Mouse (Mus musculus): ENCODE data around the gene Rptn.

The Rptn gene

GRCm38 (mm10) chr3:93393366-93393765 is at the start of gene Rptn:
TSS of gene Rptn (plus strand) at chr3:93393699.
- DNase-seq, result no peak

- no peak for DNase-seq
These were observed 46.6 kb upstream of the Rptn start for GRCm38 (mm10) chr3:93346896-93347295.

GRCm38 (mm10) chr3:93360045-93360444 is 33.5 kb upstream of the Rptn start:
- DNase-seq, result peak; percentile 19 to 49

GRCm38 (mm10) chr3:93361933-93362574 is 31.4 kb upstream of the Rptn start:
- no peak for DNase-seq

- no peak for DNase-seq
These were observed 26.4 kb upstream of the Rptn start for GRCm38 (mm10) chr3:93366966-93367575.

GRCm38 (mm10) chr3:93368171-93368570 is 25.3 kb upstream of the Rptn start:
- DNase-seq, result no peak

- DNase-seq, result no peak
These were observed 20.1 kb upstream of the Rptn start for GRCm38 (mm10) chr3:93373416-93373815.

GRCm38 (mm10) chr3:93375196-93375595 is 18.3 kb upstream of the Rptn start:
- no peak for DNase-seq

- DNase-seq, result no peak
These were observed 17.9 kb upstream of the Rptn start for GRCm38 (mm10) chr3:93375601-93376000.

GRCm38 (mm10) chr3:93378146-93378545 is 15.4 kb upstream of the Rptn start:
- DNase-seq, result peak in 1 of 2 experiments; percentile 11

GRCm38 (mm10) chr3:93403936-93404335 is 10.4 kb downstream of the Rptn start:
- no peak for DNase-seq

GRCm38 (mm10) chr3:93406992-93407391 is 13.5 kb downstream of the Rptn start:
- peak in 1 of 2 experiments; percentile 18 for DNase-seq

- DNase-seq, result no peak
These were observed 18.4 kb downstream of the Rptn start for GRCm38 (mm10) chr3:93411905-93412304.

GRCm38 (mm10) chr3:93431673-93432072 is 38.2 kb downstream of the Rptn start:
- DNase-seq, result no peak

GRCm38 (mm10) chr3:93442030-93442429 is 48.5 kb downstream of the Rptn start, which contains the start of gene Tchh:
TSS of gene Tchh (plus strand) at chr3:93442330.
- DNase-seq, result no peak

GRCm38 (mm10) chr3:93443501-93444101 is 50.1 kb downstream of the Rptn start:
- DNase-seq, result peak; percentile 12 to 23

- peak; percentile 34 to 37 for DNase-seq
These were observed 51.1 kb downstream of the Rptn start for GRCm38 (mm10) chr3:93444343-93445164.

GRCm38 (mm10) chr3:93445165-93445705 is 51.7 kb downstream of the Rptn start:
- peak; percentile 12 to 19 for DNase-seq

- DNase-seq, result peak; percentile 33 to 48
These were observed 52.7 kb downstream of the Rptn start for GRCm38 (mm10) chr3:93446128-93446755.

- peak in 1 of 2 experiments; percentile 8 for DNase-seq
These were observed 53.2 kb downstream of the Rptn start for GRCm38 (mm10) chr3:93446756-93447137.

GRCm38 (mm10) chr3:93447138-93447841 is 53.8 kb downstream of the Rptn start:
- DNase-seq, result peak; percentile 60 to 65

Measured in cerebellum, postnatal 25 days (tissue).